In the genomic region with DNA sequence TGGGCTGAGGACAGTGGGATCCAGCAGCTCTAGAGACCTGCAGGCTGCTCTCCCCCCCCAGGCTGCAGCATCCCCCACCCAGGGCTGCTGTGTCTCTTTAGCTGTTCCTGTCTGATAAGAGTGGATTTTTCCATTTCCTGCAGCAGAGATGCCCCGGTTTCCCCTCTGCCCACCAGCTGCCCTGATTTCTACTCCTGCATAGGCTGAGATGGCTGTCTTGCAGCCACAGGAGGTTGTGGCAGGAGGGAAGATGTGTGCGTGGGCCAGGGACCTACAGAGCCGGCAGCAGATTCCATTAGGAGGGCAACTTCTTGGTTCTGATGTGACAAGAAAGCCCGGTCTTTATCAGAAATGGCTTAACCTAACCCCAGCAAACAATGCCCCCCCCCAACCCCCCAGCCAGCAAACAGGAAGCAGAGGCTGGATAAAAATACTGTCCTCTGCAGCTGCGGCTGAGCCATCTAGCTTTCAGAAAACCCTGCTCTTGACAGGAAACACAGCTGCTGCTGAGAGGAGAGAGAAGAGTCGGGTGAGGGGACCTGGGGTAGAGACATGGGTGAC, we compare ENCODE assay signal across 9 mouse cellular contexts. TPM values are rescaled to one million over a fixed set of nuclear protein-coding genes. Genes with fewer than 3 reads are reported as not detected.
DNase-seq lines count a peak whose midpoint lies in the region; ATAC-seq and TF ChIP-seq lines count a peak whose summit lies in the region.
"Had no signal": no experiment of that assay in that cellular context is flagged by ENCODE, and none has a peak within 500 bp of the region (broad histone marks: within the 10 kb centered on the region; RNA-seq: fewer than 3 reads in every experiment).

No protein-coding gene starts in this region.

- TF ChIP-seq POLR2A in thymus, adult 2 months (IDR thresholded peaks at IDR 0.05; ENCODE audit: control insufficient read depth, extremely low read depth, insufficient read depth, low read length, poor library complexity): no peak

- peaks cover 7% of the 10 kb centered on the region for H3K4me1 ChIP-seq in midbrain, embryonic 11.5 days (ENCODE audit: control insufficient read depth, insufficient read depth, low read length)
- peaks cover 9% of the 10 kb centered on the region; the same call in 1 of the 2 replicates for H3K4me1 ChIP-seq in midbrain, embryonic 16.5 days (ENCODE audit: control insufficient read depth, insufficient read depth, low read length)
- peaks cover 65% of the 10 kb centered on the region for H3K4me1 ChIP-seq in thymus, adult 2 months (replicated peaks; ENCODE audit: control insufficient read depth, insufficient read depth, low read length)

- no peak overlapping the region for H3K4me3 ChIP-seq in midbrain, embryonic 11.5 days (ENCODE audit: low read depth, low read length)
- no peak overlapping the region for H3K4me3 ChIP-seq in midbrain, embryonic 16.5 days (ENCODE audit: low read depth, low read length)
- H3K4me3 ChIP-seq in thymus, adult 2 months (ENCODE audit: control insufficient read depth, insufficient read depth, low read length): peak overlapping the region; percentile 16
- H3K4me3 ChIP-seq: midbrain, embryonic 12.5 days had no signal

- H3K27ac ChIP-seq in midbrain, embryonic 11.5 days (ENCODE audit: low read depth, low read length): no peak overlapping the region
- H3K27ac ChIP-seq in midbrain, embryonic 16.5 days (ENCODE audit: low read length): no peak overlapping the region; the same call in 1 of the 2 replicates
- peak overlapping the region; percentile 93 for H3K27ac ChIP-seq in thymus, adult 2 months (ENCODE audit: control insufficient read depth, insufficient read depth, low read length)
- H3K27ac ChIP-seq: midbrain, embryonic 12.5 days had no signal

- no peak overlapping the region for H3K9ac ChIP-seq in midbrain, embryonic 11.5 days (ENCODE audit: low read length)
- no peak overlapping the region for H3K9ac ChIP-seq in midbrain, embryonic 16.5 days (ENCODE audit: low read depth, low read length)
- H3K9ac ChIP-seq: midbrain, embryonic 12.5 days had no signal

- no peaks in the 10 kb centered on the region for H3K9me3 ChIP-seq in midbrain, embryonic 11.5 days (ENCODE audit: control insufficient read depth, low read length)
- H3K9me3 ChIP-seq in midbrain, embryonic 16.5 days (replicated peaks; ENCODE audit: control insufficient read depth, low read length, poor library complexity, severe bottlenecking): no peaks in the 10 kb centered on the region
- H3K9me3 ChIP-seq: midbrain, embryonic 12.5 days had no signal

- no peak overlapping the region for H3K4me2 ChIP-seq in midbrain, embryonic 11.5 days
- H3K4me2 ChIP-seq in midbrain, embryonic 16.5 days (ENCODE audit: low read length): no peak overlapping the region
- H3K4me2 ChIP-seq: midbrain, embryonic 12.5 days had no signal

- no peaks in the 10 kb centered on the region for H3K36me3 ChIP-seq in midbrain, embryonic 11.5 days (ENCODE audit: control insufficient read depth, insufficient read depth, low read length)
- no peaks in the 10 kb centered on the region for H3K36me3 ChIP-seq in midbrain, embryonic 16.5 days (ENCODE audit: control insufficient read depth, insufficient read depth, low read length)
- H3K36me3 ChIP-seq in thymus, adult 2 months (ENCODE audit: control insufficient read depth, insufficient read depth, low read length): no peaks in the 10 kb centered on the region
- H3K36me3 ChIP-seq: midbrain, embryonic 12.5 days had no signal

- no peak for ATAC-seq in midbrain, embryonic 11.5 days (ENCODE audit: low FRiP score)
- ATAC-seq in midbrain, embryonic 16.5 days: no peak

- TF ChIP-seq CTCF in thymus, adult 2 months (IDR thresholded peaks at IDR 0.05; ENCODE audit: borderline replicate concordance, control insufficient read depth, extremely low read depth, insufficient read depth, low read length, poor library complexity): no peak

- DNase-seq in gastrocnemius, postnatal 25 days: peak; percentile 15
- no peak for DNase-seq in gastrocnemius, postnatal 10 days
- peak; percentile 84 for DNase-seq in midbrain, embryonic 11.5 days (ENCODE audit: low spot score, missing footprints)
- peak; percentile 47 for DNase-seq in kidney, postnatal 14 days
- peak; percentile 76 for DNase-seq in thymus, adult 2 months
- no peak for DNase-seq in layer of hippocampus, adult 11-12 months (ENCODE audit: low spot score)
- DNase-seq in layer of hippocampus, adult 8-10 months (ENCODE audit: low spot score in 2 of 2): no peak

- no peaks in the 10 kb centered on the region for H3K27me3 ChIP-seq in midbrain, embryonic 11.5 days (ENCODE audit: control insufficient read depth, insufficient read depth, low read length)
- no peaks in the 10 kb centered on the region for H3K27me3 ChIP-seq in midbrain, embryonic 16.5 days (ENCODE audit: control insufficient read depth, insufficient read depth, low read depth, low read length)
- no peaks in the 10 kb centered on the region for H3K27me3 ChIP-seq in thymus, adult 2 months (ENCODE audit: control insufficient read depth, insufficient read depth, low read length)

- WGBS in midbrain, embryonic 11.5 days: 67% methylated on average over 6 of the region's 6 CpGs
- 57% methylated on average over 6 of the region's 6 CpGs for WGBS in midbrain, embryonic 16.5 days
- WGBS in thymus, adult 2 months: 2% methylated on average over 6 of the region's 6 CpGs

RNA-seq across cellular contexts. Expression of gene Fam83d, which starts 44.8 kb away (rescaled TPM):
- total RNA-seq in gastrocnemius, postnatal 25 days (2021): 1 to 10 TPM; 1.2 to 2.3 TPM
- 10 to 100 TPM in 1 of 2 experiments, 1 to 10 TPM in 1; 8.6 to 10.4 TPM for total RNA-seq in gastrocnemius, postnatal 10 days (2021)
- polyA plus RNA-seq in midbrain, embryonic 11.5 days (2014; fragmentation: Nextera tagmentation; extraction: Ambion mirVana): 48.5 and 48.8 TPM in 2 replicates
- 4.7 and 5.4 TPM in 2 replicates for polyA plus RNA-seq in midbrain, embryonic 16.5 days (2015; fragmentation: Nextera tagmentation; extraction: Ambion mirVana)
- 26.2 and 32.5 TPM in 2 replicates for polyA plus RNA-seq in thymus, adult 2 months (2012; rRNA removed)
- 1 to 10 TPM; 2.3 to 4.0 (median 3.3) TPM for total RNA-seq in layer of hippocampus, adult 8-10 months (2022)

RNA-seq across cellular contexts. Expression of gene Ppp1r16b, which starts 57.9 kb away (rescaled TPM):
- 1 to 10 TPM; 4.8 to 5.2 TPM for total RNA-seq in gastrocnemius, postnatal 25 days (2021)
- total RNA-seq in gastrocnemius, postnatal 10 days (2021): 1 to 10 TPM; 8.3 to 9.0 TPM
- 3.2 and 3.3 TPM in 2 replicates for polyA plus RNA-seq in midbrain, embryonic 11.5 days (2014; fragmentation: Nextera tagmentation; extraction: Ambion mirVana)
- polyA plus RNA-seq in midbrain, embryonic 16.5 days (2015; fragmentation: Nextera tagmentation; extraction: Ambion mirVana): 22.0 and 27.7 TPM in 2 replicates
- 55.8 and 61.4 TPM in 2 replicates for polyA plus RNA-seq in thymus, adult 2 months (2012; rRNA removed)
- total RNA-seq in layer of hippocampus, adult 8-10 months (2022): 100 to 1,000 TPM; 118 to 142 (median 128) TPM

Comparison
In these comparisons a context has a peak if more than half of its experiments do, and no peak if none do; other contexts are left out.
1. DNase-seq: peak in gastrocnemius, postnatal 25 days (single experiment), midbrain, embryonic 11.5 days (single experiment), kidney, postnatal 14 days (single experiment) and thymus, adult 2 months (single experiment); none in gastrocnemius, postnatal 10 days (single experiment), layer of hippocampus, adult 11-12 months (single experiment) and layer of hippocampus, adult 8-10 months (0 of 2).
2. RNA of gene Ppp1r16b, which starts 57.9 kb away (total RNA-seq): 118 to 142 TPM in layer of hippocampus, adult 8-10 months; 8.3 to 9.0 TPM in gastrocnemius, postnatal 10 days and 4.8 to 5.2 TPM in gastrocnemius, postnatal 25 days; every median in the first group is over 10 times any median in the second.